Mouse (Mus musculus): ENCODE data around the gene Cxcl14. TPM values are rescaled to one million over a fixed set of nuclear protein-coding genes. Genes with fewer than 3 reads are reported as not detected.
A peak's percentile ranks its signal among the peaks of the same experiment; 100 is the strongest.

Cxcl14 gene
- polyA plus RNA-seq, 1 experiment from 2014 or later: 0.59 TPM

DNA sequence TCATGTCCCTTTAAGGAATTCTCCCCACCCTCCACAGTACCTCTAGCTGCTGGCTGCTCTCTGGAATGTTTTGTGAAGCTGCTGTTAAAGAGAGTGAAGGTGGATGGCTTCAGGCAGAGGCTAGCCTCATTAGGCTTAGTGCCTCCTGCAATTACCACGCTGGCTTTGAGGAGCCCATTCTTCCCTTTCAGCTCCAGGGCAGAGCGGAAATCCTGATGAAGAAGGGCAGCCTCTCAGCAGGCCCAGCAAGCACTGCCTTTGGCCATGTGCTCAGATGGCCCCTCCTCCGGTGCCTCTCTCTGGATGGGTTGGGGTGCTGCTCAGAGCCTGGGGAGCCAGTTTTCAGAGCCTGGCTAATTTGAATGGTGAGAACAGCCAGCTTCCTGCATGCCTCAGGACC is 18.9 kb upstream of the Cxcl14 start:
- Histone ChIP-seq H3K9ac (ENCODE audit: low read length) (0 out of 2 replicates have a peak overlapping the region, but pooled peaks have one; percentile 36), H3K27me3 (ENCODE audit: control insufficient read depth, insufficient read depth, low read length) (no peaks in the 10 kb centered on the region; the same call in 1 of the 2 replicates), H3K4me1 (ENCODE audit: control insufficient read depth in 2 of 2, insufficient read depth in 2 of 2, low read length in 2 of 2) (peaks cover 3 to 6% of the 10 kb centered on the region in 2 experiments; a peak in 2 of 4 replicates), H3K4me2 (ENCODE audit: low read length) (no peak overlapping the region), H3K9me3 (ENCODE audit: control insufficient read depth, low read length) (peaks cover 4% of the 10 kb centered on the region), H3K36me3 (ENCODE audit: control insufficient read depth, insufficient read depth, low read length) (no peaks in the 10 kb centered on the region), H3K27ac (replicated peaks in 1 of 2; ENCODE audit: control insufficient read depth in 1 of 2, insufficient read depth in 1 of 2, low read depth in 2 of 2, low read length in 2 of 2) (no peak overlapping the region), H3K4me3 (ENCODE audit: control insufficient read depth in 1 of 2, insufficient read depth in 1 of 2, low read depth in 1 of 2, low read length in 2 of 2) (no peak overlapping the region)
- 39% methylated on average over 3 of the region's 3 CpGs for WGBS
- no peak for ATAC-seq (ENCODE audit: insufficient number of reproducible peaks, insufficient read depth, low FRiP score, low read depth)

DNA sequence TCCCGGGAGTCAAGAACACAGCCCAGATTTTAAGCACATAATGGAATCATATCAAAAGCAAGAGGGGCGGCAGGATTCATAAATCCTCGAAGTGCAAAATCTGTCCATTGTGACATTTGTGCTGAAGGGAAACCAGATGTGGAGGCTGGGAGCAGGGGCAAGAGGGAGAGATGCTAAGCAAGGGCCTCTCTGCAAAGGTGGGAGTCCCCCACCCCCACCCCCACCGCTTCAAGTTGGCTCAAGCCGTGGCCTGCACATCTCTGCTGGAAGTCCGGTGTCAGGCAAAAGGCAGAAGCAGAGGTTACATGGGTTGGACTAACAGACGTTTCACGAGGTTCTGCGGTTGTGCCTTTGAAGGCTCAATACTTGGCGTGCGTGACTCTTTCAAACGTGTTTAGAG is 8.7 kb upstream of the Cxcl14 start:
- Histone ChIP-seq H3K27ac (replicated peaks in 1 of 2; ENCODE audit: control insufficient read depth in 1 of 2, insufficient read depth in 1 of 2, low read depth in 2 of 2, low read length in 2 of 2) (no peak overlapping the region), H3K4me1 (ENCODE audit: control insufficient read depth in 2 of 2, insufficient read depth in 2 of 2, low read length in 2 of 2) (peaks cover 0 to 5% of the 10 kb centered on the region in 2 experiments; a peak in 1 of 4 replicates), H3K4me2 (ENCODE audit: low read length) (no peak overlapping the region), H3K36me3 (ENCODE audit: control insufficient read depth, insufficient read depth, low read length) (no peaks in the 10 kb centered on the region), H3K9ac (ENCODE audit: low read length) (no peak overlapping the region), H3K9me3 (ENCODE audit: control insufficient read depth, low read length) (no peaks in the 10 kb centered on the region; the same call in 1 of the 2 replicates), H3K4me3 (ENCODE audit: control insufficient read depth in 1 of 2, insufficient read depth in 1 of 2, low read depth in 1 of 2, low read length in 2 of 2) (no peak overlapping the region), H3K27me3 (ENCODE audit: control insufficient read depth, insufficient read depth, low read length) (peaks cover 3% of the 10 kb centered on the region; the same call in 1 of the 2 replicates)
- no peak for ATAC-seq (ENCODE audit: insufficient number of reproducible peaks, insufficient read depth, low FRiP score, low read depth)
- WGBS: 73% methylated on average over 12 of the region's 12 CpGs

DNA sequence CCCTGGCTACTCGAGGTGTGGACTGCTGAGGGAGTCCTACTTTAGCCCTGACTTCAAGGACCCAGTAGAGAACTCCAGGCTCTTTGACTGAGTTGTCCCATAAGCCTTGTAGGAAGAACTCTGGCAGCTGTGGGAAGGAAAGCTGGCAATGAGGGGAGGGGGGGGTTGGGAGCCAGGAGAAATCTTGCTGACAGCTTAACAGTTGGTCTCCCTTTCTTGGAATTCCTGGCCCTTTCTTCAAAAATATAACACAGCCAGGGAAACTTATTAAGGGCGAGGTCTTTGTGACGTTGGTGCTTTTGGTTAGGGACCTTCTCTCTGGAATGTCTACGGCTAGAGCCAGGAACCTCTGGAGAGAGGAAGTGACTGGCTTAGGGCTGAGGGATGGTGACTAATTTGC is 8.1 kb upstream of the Cxcl14 start:
- H3K4me2 ChIP-seq (ENCODE audit: low read length): no peak overlapping the region
- H3K9me3 ChIP-seq (ENCODE audit: control insufficient read depth, low read length): no peaks in the 10 kb centered on the region
- peaks cover 0 to 5% of the 10 kb centered on the region in 2 experiments; a peak in 1 of 4 replicates for H3K4me1 ChIP-seq (ENCODE audit: control insufficient read depth in 2 of 2, insufficient read depth in 2 of 2, low read length in 2 of 2)
- peaks cover 3% of the 10 kb centered on the region; the same call in 1 of the 2 replicates for H3K27me3 ChIP-seq (ENCODE audit: control insufficient read depth, insufficient read depth, low read length)
- H3K4me3 ChIP-seq (ENCODE audit: control insufficient read depth in 1 of 2, insufficient read depth in 1 of 2, low read depth in 1 of 2, low read length in 2 of 2): no peak overlapping the region
- no peak overlapping the region for H3K27ac ChIP-seq (replicated peaks in 1 of 2; ENCODE audit: control insufficient read depth in 1 of 2, insufficient read depth in 1 of 2, low read depth in 2 of 2, low read length in 2 of 2)
- no peak for ATAC-seq (ENCODE audit: insufficient number of reproducible peaks, insufficient read depth, low FRiP score, low read depth)
- no peak overlapping the region for H3K9ac ChIP-seq (ENCODE audit: low read length)
- WGBS: 49% methylated on average over 4 of the region's 4 CpGs
- no peaks in the 10 kb centered on the region for H3K36me3 ChIP-seq (ENCODE audit: control insufficient read depth, insufficient read depth, low read length)

DNA sequence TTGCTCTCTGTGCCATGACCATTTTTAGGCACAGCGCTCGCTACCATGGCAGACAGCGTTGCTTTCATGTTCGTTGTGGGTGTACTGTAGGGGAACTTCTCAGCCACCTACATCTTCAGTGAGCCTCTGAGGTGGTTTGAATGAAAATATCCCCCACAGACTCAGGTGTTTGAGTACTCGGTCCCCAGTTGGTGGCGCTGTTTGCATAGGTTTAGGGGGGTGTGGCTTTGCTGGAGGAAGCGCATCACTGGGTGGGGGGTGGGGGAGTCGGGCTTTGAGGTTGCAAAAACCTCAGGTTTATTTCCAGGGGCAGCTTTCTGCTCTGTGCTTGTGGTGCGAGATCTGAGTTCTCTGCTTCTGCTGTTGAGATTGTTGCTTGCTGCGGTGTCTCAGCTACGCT is 3.0 kb upstream of the Cxcl14 start:
- ATAC-seq (ENCODE audit: insufficient number of reproducible peaks, insufficient read depth, low FRiP score, low read depth): no peak
- WGBS: 90% methylated on average over 11 of the region's 11 CpGs
- peaks cover 51% of the 10 kb centered on the region for H3K27me3 ChIP-seq (ENCODE audit: control insufficient read depth, insufficient read depth, low read length)

DNA sequence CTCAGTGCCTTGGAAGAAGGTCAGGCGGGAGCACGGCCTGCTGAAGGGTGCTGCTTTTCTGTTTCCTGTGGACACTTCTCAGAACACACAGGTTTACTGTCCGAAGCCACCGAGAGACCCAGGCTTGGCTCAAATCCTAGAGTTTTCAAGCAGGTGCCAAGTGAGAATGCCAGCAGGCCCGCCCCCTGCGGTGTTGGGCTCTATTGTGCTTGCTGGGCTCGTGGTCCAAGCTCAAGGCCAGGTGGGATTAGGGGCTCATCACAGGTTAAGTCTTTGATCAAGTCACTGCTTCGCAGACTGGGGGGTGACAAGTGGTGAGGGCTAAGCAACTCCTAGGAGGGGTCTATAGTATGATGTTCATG is 289 bp upstream of the Cxcl14 start:
- H3K9me3 ChIP-seq (ENCODE audit: control insufficient read depth, low read length): peaks cover 4% of the 10 kb centered on the region; the same call in 1 of the 2 replicates
- 0 out of 2 replicates have a peak overlapping the region, but pooled peaks have one; percentile 49 for H3K9ac ChIP-seq (ENCODE audit: low read length)

More for the DNA sequence above, 3.0 kb upstream of the Cxcl14 start:
- H3K36me3 ChIP-seq (ENCODE audit: control insufficient read depth, insufficient read depth, low read length): no peaks in the 10 kb centered on the region
- H3K9ac ChIP-seq (ENCODE audit: low read length): no peak overlapping the region
- peaks cover 0 to 4% of the 10 kb centered on the region in 2 experiments; a peak in 1 of 4 replicates for H3K4me1 ChIP-seq (ENCODE audit: control insufficient read depth in 2 of 2, insufficient read depth in 2 of 2, low read length in 2 of 2)
- H3K4me3 ChIP-seq (ENCODE audit: control insufficient read depth in 1 of 2, insufficient read depth in 1 of 2, low read depth in 1 of 2, low read length in 2 of 2): no peak overlapping the region
- H3K4me2 ChIP-seq (ENCODE audit: low read length): no peak overlapping the region
- H3K9me3 ChIP-seq (ENCODE audit: control insufficient read depth, low read length): peaks cover 4% of the 10 kb centered on the region; the same call in 1 of the 2 replicates
- H3K27ac ChIP-seq (replicated peaks in 1 of 2; ENCODE audit: control insufficient read depth in 1 of 2, insufficient read depth in 1 of 2, low read depth in 2 of 2, low read length in 2 of 2): no peak overlapping the region

DNA sequence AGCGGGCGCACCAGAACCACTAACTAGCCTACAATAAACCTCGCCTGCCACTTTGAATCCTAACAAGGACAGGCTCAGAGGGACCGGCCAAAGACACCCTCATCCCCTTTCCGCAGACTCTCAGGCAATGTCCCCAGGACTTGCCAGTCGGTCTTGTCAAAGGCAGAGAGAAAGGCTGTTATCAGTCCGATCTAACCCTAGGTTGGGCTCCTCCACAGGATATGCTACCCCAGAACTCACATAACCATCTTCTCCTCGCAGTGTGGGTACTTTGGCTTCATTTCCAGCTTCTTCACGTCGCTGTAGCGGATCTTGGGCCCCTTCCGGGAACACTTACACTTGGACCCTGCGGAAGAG is 787 bp downstream of the Cxcl14 start:
- peak overlapping the region; percentile 75 for H3K4me2 ChIP-seq (ENCODE audit: low read length)
- 5% methylated on average over 13 of the region's 13 CpGs for WGBS
- no peak for ATAC-seq (ENCODE audit: insufficient number of reproducible peaks, insufficient read depth, low FRiP score, low read depth)

More for the DNA sequence above, 289 bp upstream of the Cxcl14 start:
- ATAC-seq (ENCODE audit: insufficient number of reproducible peaks, insufficient read depth, low FRiP score, low read depth): no peak
- Histone ChIP-seq H3K27ac (replicated peaks in 1 of 2; ENCODE audit: control insufficient read depth in 1 of 2, insufficient read depth in 1 of 2, low read depth in 2 of 2, low read length in 2 of 2) (no peak overlapping the region), H3K27me3 (ENCODE audit: control insufficient read depth, insufficient read depth, low read length) (peaks cover 75% of the 10 kb centered on the region), H3K4me2 (ENCODE audit: low read length) (peak overlapping the region; percentile 75), H3K36me3 (ENCODE audit: control insufficient read depth, insufficient read depth, low read length) (no peaks in the 10 kb centered on the region), H3K4me3 (ENCODE audit: control insufficient read depth in 1 of 2, insufficient read depth in 1 of 2, low read depth in 1 of 2, low read length in 2 of 2) (peak overlapping the region; percentile 28 to 45), H3K4me1 (ENCODE audit: control insufficient read depth in 2 of 2, insufficient read depth in 2 of 2, low read length in 2 of 2) (peaks cover 0 to 4% of the 10 kb centered on the region in 2 experiments; a peak in 1 of 4 replicates)
- 11% methylated on average over 8 of the region's 8 CpGs for WGBS

DNA sequence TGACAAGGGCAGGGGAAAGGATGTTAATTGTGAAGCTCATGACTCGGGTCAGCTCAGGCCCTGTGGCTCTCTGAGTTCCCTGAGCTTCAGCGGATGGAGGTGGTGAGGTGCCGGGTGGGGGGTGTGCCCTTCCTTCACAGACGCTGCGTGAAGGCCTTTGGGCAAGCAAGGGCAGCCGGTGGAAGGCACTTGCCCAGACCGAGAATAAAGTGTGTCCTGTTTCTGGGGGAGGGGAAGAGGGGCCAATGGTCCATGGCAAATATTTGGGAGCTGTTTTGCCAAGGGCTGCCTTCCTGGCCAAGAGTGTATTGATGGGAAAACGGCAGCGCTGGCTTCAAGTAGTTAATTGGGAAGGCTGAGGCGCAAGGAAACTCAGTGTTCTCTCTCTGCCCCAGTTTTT is 1.4 kb downstream of the Cxcl14 start:
- Histone ChIP-seq H3K4me3 (ENCODE audit: control insufficient read depth in 1 of 2, insufficient read depth in 1 of 2, low read depth in 1 of 2, low read length in 2 of 2) (peak overlapping the region in 1 of 2 experiments; percentile 45; a peak in 1 of 4 replicates), H3K4me2 (ENCODE audit: low read length) (no peak overlapping the region)
- WGBS: 5% methylated on average over 10 of the region's 10 CpGs

More for the DNA sequence above, 787 bp downstream of the Cxcl14 start:
- H3K9me3 ChIP-seq (ENCODE audit: control insufficient read depth, low read length): peaks cover 4% of the 10 kb centered on the region; the same call in 1 of the 2 replicates
- no peak overlapping the region for H3K27ac ChIP-seq (replicated peaks in 1 of 2; ENCODE audit: control insufficient read depth in 1 of 2, insufficient read depth in 1 of 2, low read depth in 2 of 2, low read length in 2 of 2)
- peak overlapping the region; percentile 28 to 45 for H3K4me3 ChIP-seq (ENCODE audit: control insufficient read depth in 1 of 2, insufficient read depth in 1 of 2, low read depth in 1 of 2, low read length in 2 of 2)
- no peak overlapping the region for H3K9ac ChIP-seq (ENCODE audit: low read length)
- no peaks in the 10 kb centered on the region for H3K36me3 ChIP-seq (ENCODE audit: control insufficient read depth, insufficient read depth, low read length)
- peaks cover 0 to 4% of the 10 kb centered on the region in 2 experiments; a peak in 1 of 4 replicates for H3K4me1 ChIP-seq (ENCODE audit: control insufficient read depth in 2 of 2, insufficient read depth in 2 of 2, low read length in 2 of 2)
- H3K27me3 ChIP-seq (ENCODE audit: control insufficient read depth, insufficient read depth, low read length): peaks cover 86% of the 10 kb centered on the region

DNA sequence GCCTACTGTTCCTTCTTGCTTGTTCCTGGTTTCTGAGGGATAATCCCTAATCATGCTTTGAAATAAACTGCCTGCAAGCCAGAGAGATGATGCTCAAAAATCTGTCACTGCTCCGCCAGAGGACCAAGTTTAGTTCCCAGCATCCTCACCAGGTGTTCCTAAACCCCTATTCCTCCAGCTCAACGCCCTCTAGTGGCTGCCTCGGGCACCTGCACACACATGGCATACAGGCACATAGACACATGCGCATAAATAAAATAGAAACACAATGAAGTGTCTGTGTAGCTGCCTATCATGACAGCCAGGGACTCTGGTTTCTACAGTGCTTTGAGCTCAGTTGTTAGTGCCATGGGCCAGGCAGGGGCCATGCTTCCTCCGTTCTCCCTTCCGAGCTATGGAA is 6.4 kb downstream of the Cxcl14 start:
- no peak overlapping the region for H3K4me2 ChIP-seq (ENCODE audit: low read length)
- H3K9ac ChIP-seq (ENCODE audit: low read length): no peak overlapping the region
- 78% methylated on average over 6 of the region's 6 CpGs for WGBS
- no peaks in the 10 kb centered on the region for H3K4me1 ChIP-seq (ENCODE audit: control insufficient read depth in 2 of 2, insufficient read depth in 2 of 2, low read length in 2 of 2)
- H3K27ac ChIP-seq (replicated peaks in 1 of 2; ENCODE audit: control insufficient read depth in 1 of 2, insufficient read depth in 1 of 2, low read depth in 2 of 2, low read length in 2 of 2): no peak overlapping the region
- H3K27me3 ChIP-seq (ENCODE audit: control insufficient read depth, insufficient read depth, low read length): peaks cover 78% of the 10 kb centered on the region
- H3K36me3 ChIP-seq (ENCODE audit: control insufficient read depth, insufficient read depth, low read length): no peaks in the 10 kb centered on the region
- no peaks in the 10 kb centered on the region for H3K9me3 ChIP-seq (ENCODE audit: control insufficient read depth, low read length)
- no peak overlapping the region for H3K4me3 ChIP-seq (ENCODE audit: control insufficient read depth in 1 of 2, insufficient read depth in 1 of 2, low read depth in 1 of 2, low read length in 2 of 2)
- no peak for ATAC-seq (ENCODE audit: insufficient number of reproducible peaks, insufficient read depth, low FRiP score, low read depth)

More for the DNA sequence above, 1.4 kb downstream of the Cxcl14 start:
- H3K27me3 ChIP-seq (ENCODE audit: control insufficient read depth, insufficient read depth, low read length): peaks cover 90% of the 10 kb centered on the region
- peaks cover 0 to 4% of the 10 kb centered on the region in 2 experiments; a peak in 1 of 4 replicates for H3K4me1 ChIP-seq (ENCODE audit: control insufficient read depth in 2 of 2, insufficient read depth in 2 of 2, low read length in 2 of 2)
- no peak overlapping the region for H3K9ac ChIP-seq (ENCODE audit: low read length)
- H3K36me3 ChIP-seq (ENCODE audit: control insufficient read depth, insufficient read depth, low read length): no peaks in the 10 kb centered on the region
- no peak overlapping the region for H3K27ac ChIP-seq (replicated peaks in 1 of 2; ENCODE audit: control insufficient read depth in 1 of 2, insufficient read depth in 1 of 2, low read depth in 2 of 2, low read length in 2 of 2)
- H3K9me3 ChIP-seq (ENCODE audit: control insufficient read depth, low read length): peaks cover 4% of the 10 kb centered on the region; the same call in 1 of the 2 replicates
- ATAC-seq (ENCODE audit: insufficient number of reproducible peaks, insufficient read depth, low FRiP score, low read depth): no peak
